Mouse (Mus musculus) inflammation-experienced regulatory T-cells (primary cell): ENCODE measurements around the gene Lgals8. TPM values are rescaled to one million over a fixed set of nuclear protein-coding genes. Genes with fewer than 3 reads are reported as not detected.

Experiments
- polyA plus RNA-seq, 2 experiments: library from polyadenylated mRNA; unstranded; fragments of 100-300 nt; shearing (Covaris generic); gene quantifications; one replicate each; pipeline ENCODE4 v1.2.1; 2017

The Lgals8 gene
- 10 to 100 TPM; 66.1 to 73.0 TPM for polyA plus RNA-seq

GRCm38 (mm10) chr13:12464844-12465243 is at the start of gene Lgals8:
TSS of gene Lgals8 (minus strand) at chr13:12464944.

GRCm38 (mm10) chr13:12394609-12395505 is 69.9 kb downstream of the Lgals8 start, which contains the start of gene Heatr1:
TSS of gene Heatr1 (plus strand) at chr13:12395027.

Other genes with a start within 250 kb of the Lgals8 start
- gene Mtr, start 206.8 kb downstream of the Lgals8 start, polyA plus RNA-seq = 10 to 100 TPM; 20.2 to 37.7 TPM
- gene Actn2, start 124.2 kb downstream of the Lgals8 start, polyA plus RNA-seq = 1 to 10 TPM; 5.3 to 6.5 TPM
- gene Heatr1, start 69.9 kb downstream of the Lgals8 start, polyA plus RNA-seq = 10 to 100 TPM; 45.1 to 48.5 TPM
- 1 to 10 TPM in 1 of 2 experiments, under 1 TPM in 1; 0.61 to 1.1 TPM for gene Edaradd, start 55.5 kb upstream of the Lgals8 start, polyA plus RNA-seq
- gene Ero1lb, start 100.9 kb upstream of the Lgals8 start, polyA plus RNA-seq = 10 to 100 TPM; 16.2 to 20.7 TPM